ENCODE assay signal across 9 mouse cellular contexts in genomic region chr6:72714726-72715125, GRCm38 (mm10).
A peak's percentile ranks its signal among the peaks of the same experiment; 100 is the strongest.
DNase-seq lines count a peak whose midpoint lies in the region; ATAC-seq lines count a peak whose summit lies in the region.
"Had no signal": no experiment of that assay in that cellular context is flagged by ENCODE, and none has a peak within 500 bp of the region (broad histone marks: within the 10 kb centered on the region; RNA-seq: fewer than 3 reads in every experiment).

No protein-coding gene starts in this region.

- H3K27ac ChIP-seq in hindbrain, embryonic 15.5 days (replicated peaks), result 0 out of 2 replicates have a peak overlapping the region, but pooled peaks have one; percentile 6
- H3K27ac ChIP-seq in limb, embryonic 10.5 days, result peak overlapping the region; percentile 53; the same call in 1 of the 2 replicates
- H3K27ac ChIP-seq: liver, embryonic 14.5 days had no signal

- no peaks in the 10 kb centered on the region for H3K36me3 ChIP-seq in hindbrain, embryonic 15.5 days
- peaks cover 21% of the 10 kb centered on the region for H3K36me3 ChIP-seq in limb, embryonic 10.5 days

- no peaks in the 10 kb centered on the region for H3K27me3 ChIP-seq in hindbrain, embryonic 15.5 days
- H3K27me3 ChIP-seq in limb, embryonic 10.5 days (ENCODE audit: low read depth, poor library complexity, severe bottlenecking), result no peaks in the 10 kb centered on the region

- no peak overlapping the region for H3K4me3 ChIP-seq in hindbrain, embryonic 15.5 days
- no peak overlapping the region for H3K4me3 ChIP-seq in limb, embryonic 10.5 days

- no peaks in the 10 kb centered on the region for H3K9me3 ChIP-seq in hindbrain, embryonic 15.5 days
- peaks cover 4% of the 10 kb centered on the region; the same call in 1 of the 2 replicates for H3K9me3 ChIP-seq in limb, embryonic 10.5 days (replicated peaks)

- no peak overlapping the region for H3K4me2 ChIP-seq in hindbrain, embryonic 15.5 days

- no peak for DNase-seq in frontal cortex, postnatal 25 days (ENCODE audit: low spot score in 2 of 2)
- DNase-seq in adipocyte (ENCODE audit: low spot score), result peak; percentile 63
- DNase-seq in limb, embryonic 10.5 days (ENCODE audit: low spot score), result no peak
- no peak for DNase-seq in cerebellum, adult 11-12 months

- ATAC-seq in frontal cortex, adult (ENCODE audit: low TSS enrichment), result peak; percentile 79
- ATAC-seq in hindbrain, embryonic 15.5 days (ENCODE audit: low FRiP score, low read depth), result no peak
- no peak for ATAC-seq in megakaryocyte, adult 5-6 weeks (ENCODE audit: poor library complexity, severe bottlenecking)
- no peak for ATAC-seq in megakaryocyte-erythroid progenitor cell, adult 5-6 weeks (replicated peaks; ENCODE audit: low FRiP score, low TSS enrichment, poor library complexity, severe bottlenecking)

- H3K4me1 ChIP-seq in hindbrain, embryonic 15.5 days (replicated peaks), result peaks cover 34% of the 10 kb centered on the region
- H3K4me1 ChIP-seq in limb, embryonic 10.5 days, result peaks cover 59% of the 10 kb centered on the region

- no peak overlapping the region for H3K9ac ChIP-seq in hindbrain, embryonic 15.5 days
- H3K9ac ChIP-seq: liver, embryonic 14.5 days had no signal

- 47% methylated on average over 4 of the region's 4 CpGs for WGBS in hindbrain, embryonic 15.5 days
- WGBS in limb, embryonic 10.5 days, result 49% methylated on average over 4 of the region's 4 CpGs
